Mouse (Mus musculus) forebrain, embryonic 16.5 days (tissue): ENCODE measurements around the gene Olfr553. TPM values are rescaled to one million over a fixed set of nuclear protein-coding genes. Genes with fewer than 3 reads are reported as not detected.
"Not testable (repeated sequence)": the region's sequence is repeated elsewhere in the genome, so short reads cannot be mapped to it uniquely, and the experiment has no call there.

Experiments used
- ATAC-seq: fragments of 200-750 bp; cut with Nextera tagmentation; 2 replicates; pipeline ENCODE4 v1.8.0; 2017; ENCODE audit warnings: mild to moderate bottlenecking, moderate library complexity
- H3K27ac ChIP-seq: fragments of 300-500 bp; sonication (generic); 2 replicates; pipeline ENCODE4 v1.5.1; 2014; ENCODE audit warnings: low read length, control low read depth
- H3K27me3 ChIP-seq: fragments of 300-500 bp; sonication (generic); replicated peaks from 2 replicates; pipeline ENCODE4 v1.6.1; 2014; ENCODE audit warnings: low read length; ENCODE audit not compliant: control insufficient read depth, insufficient read depth
- H3K36me3 ChIP-seq: fragments of 300-500 bp; sonication (generic); 2 replicates; pipeline ENCODE4 v1.6.1; 2014; ENCODE audit not compliant: control insufficient read depth, insufficient read depth
- H3K4me1 ChIP-seq: fragments of 300-500 bp; sonication (generic); replicated peaks from 2 replicates; pipeline ENCODE4 v1.6.1; 2014; ENCODE audit warnings: low read length; ENCODE audit not compliant: control insufficient read depth, insufficient read depth
- H3K4me2 ChIP-seq: fragments of 300-500 bp; sonication (generic); 2 replicates; pipeline ENCODE4 v1.6.1; 2014; ENCODE audit warnings: mild to moderate bottlenecking, low read length, control low read depth
- H3K4me3 ChIP-seq: fragments of 300-500 bp; sonication (generic); replicated peaks from 2 replicates; pipeline ENCODE4 v1.5.1; 2014; ENCODE audit warnings: mild to moderate bottlenecking, low read length, control low read depth
- H3K9ac ChIP-seq: fragments of 300-500 bp; sonication (generic); replicated peaks from 2 replicates; pipeline ENCODE4 v1.6.1; 2014; ENCODE audit warnings: low read depth, low read length, control low read depth
- H3K9me3 ChIP-seq: fragments of 300-500 bp; sonication (generic); 2 replicates; pipeline ENCODE4 v1.6.1; 2016; ENCODE audit warnings: low read length; ENCODE audit not compliant: control insufficient read depth
- WGBS: fragments of 180-500 bp; shearing (Covaris S2); extraction: QIAGEN DNeasy Blood & Tissue Kit; methylation state at CpG from one replicate; pipeline ENCODE4 v1.1.7; 2014; 5-methylcytosine and 5-hydroxymethylcytosine counted together
- polyA plus RNA-seq: library from polyadenylated mRNA; unstranded; fragments of >200 nt; fragmentation: Nextera tagmentation; extraction: Ambion mirVana; gene quantifications from 2 replicates; pipeline ENCODE4 v1.2.1, GENCODE M21; 2015

Gene Olfr553
- not detected in 2 replicates for polyA plus RNA-seq

GRCm38 (mm10) chr7:102618118-102618517, at the start of gene Olfr553:
TSS of gene Olfr553 (minus strand) at chr7:102618218.
- Histone ChIP-seq H3K4me1 (no peaks in the 10 kb centered on the region), H3K9me3 (no peaks in the 10 kb centered on the region), H3K27ac (no peak within 1 kb of the TSS), H3K9ac (no peak within 1 kb of the TSS), H3K36me3 (no peaks in the 10 kb centered on the region), H3K27me3 (no peaks in the 10 kb centered on the region), H3K4me2 (no peak within 1 kb of the TSS), H3K4me3 (no peak within 1 kb of the TSS)
- ATAC-seq = no peak

- no peak overlapping the region for H3K4me3 ChIP-seq
- no peak overlapping the region for H3K4me2 ChIP-seq
- H3K36me3 ChIP-seq = no peaks in the 10 kb centered on the region
- H3K27ac ChIP-seq = no peak overlapping the region
- no peaks in the 10 kb centered on the region for H3K4me1 ChIP-seq
- H3K9ac ChIP-seq = no peak overlapping the region
- no peaks in the 10 kb centered on the region for H3K9me3 ChIP-seq
- no peak for ATAC-seq
- H3K27me3 ChIP-seq = no peaks in the 10 kb centered on the region
- 41% methylated on average over 2 of the region's 2 CpGs for WGBS
These were observed 47.4 kb upstream of the Olfr553 start for GRCm38 (mm10) chr7:102665378-102665777.

GRCm38 (mm10) chr7:102664599-102664998, 46.6 kb upstream of the Olfr553 start, which contains the start of gene Olfr556:
TSS of gene Olfr556 (plus strand) at chr7:102664899.
- Histone ChIP-seq H3K9ac (no peak within 1 kb of the TSS), H3K9me3 (no peaks in the 10 kb centered on the region), H3K36me3 (no peaks in the 10 kb centered on the region), H3K4me1 (no peaks in the 10 kb centered on the region), H3K27me3 (no peaks in the 10 kb centered on the region), H3K27ac (no peak within 1 kb of the TSS), H3K4me3 (no peak within 1 kb of the TSS), H3K4me2 (no peak within 1 kb of the TSS)
- ATAC-seq = no peak
- 64% methylated on average over 3 of the region's 3 CpGs for WGBS

GRCm38 (mm10) chr7:102658523-102658922, 40.5 kb upstream of the Olfr553 start, which contains the start of gene Olfr555:
TSS of gene Olfr555 (plus strand) at chr7:102658823.
- Histone ChIP-seq H3K9ac (no peak within 1 kb of the TSS), H3K4me2 (no peak within 1 kb of the TSS), H3K4me3 (no peak within 1 kb of the TSS), H3K4me1 (no peaks in the 10 kb centered on the region), H3K27ac (no peak within 1 kb of the TSS), H3K36me3 (no peaks in the 10 kb centered on the region), H3K27me3 (no peaks in the 10 kb centered on the region), H3K9me3 (no peaks in the 10 kb centered on the region)
- no peak for ATAC-seq
- WGBS = 73% methylated on average over 1 of the region's 1 CpGs

- not testable (repeated sequence) for H3K4me3 ChIP-seq, H3K4me1 ChIP-seq, H3K4me2 ChIP-seq, ATAC-seq, H3K9ac ChIP-seq, H3K36me3 ChIP-seq, H3K9me3 ChIP-seq, H3K27me3 ChIP-seq, H3K27ac ChIP-seq
- 84% methylated on average over 3 of the region's 4 CpGs for WGBS
These were observed 26.9 kb upstream of the Olfr553 start for GRCm38 (mm10) chr7:102644945-102645344.

- no peak within 1 kb of the TSS for H3K4me2 ChIP-seq
- no peaks in the 10 kb centered on the region for H3K27me3 ChIP-seq
- no peak within 1 kb of the TSS for H3K27ac ChIP-seq
- no peaks in the 10 kb centered on the region for H3K9me3 ChIP-seq
- 68% methylated on average over 1 of the region's 1 CpGs for WGBS
- no peaks in the 10 kb centered on the region for H3K36me3 ChIP-seq
- no peaks in the 10 kb centered on the region for H3K4me1 ChIP-seq
- no peak within 1 kb of the TSS for H3K9ac ChIP-seq
- no peak within 1 kb of the TSS for H3K4me3 ChIP-seq
- ATAC-seq = no peak
These were observed 20.1 kb upstream of the Olfr553 start, which contains the start of gene Olfr554 for GRCm38 (mm10) chr7:102638132-102638531. TSS of gene Olfr554 (plus strand) at chr7:102638432.

- Histone ChIP-seq H3K4me2 (no peak overlapping the region), H3K4me3 (no peak overlapping the region), H3K36me3 (no peaks in the 10 kb centered on the region), H3K9ac (no peak overlapping the region), H3K27me3 (no peaks in the 10 kb centered on the region), H3K9me3 (no peaks in the 10 kb centered on the region), H3K27ac (no peak overlapping the region), H3K4me1 (no peaks in the 10 kb centered on the region)
- WGBS = 29% methylated on average over 3 of the region's 3 CpGs
- ATAC-seq = no peak
These were observed 18.6 kb upstream of the Olfr553 start for GRCm38 (mm10) chr7:102636665-102637064.

GRCm38 (mm10) chr7:102620368-102620767, 2.4 kb upstream of the Olfr553 start:
- not testable (repeated sequence) for H3K4me2 ChIP-seq, H3K36me3 ChIP-seq, H3K27me3 ChIP-seq, H3K9ac ChIP-seq, ATAC-seq, H3K9me3 ChIP-seq, H3K27ac ChIP-seq, H3K4me3 ChIP-seq, H3K4me1 ChIP-seq
- 90% methylated on average over 17 of the region's 19 CpGs for WGBS

- Histone ChIP-seq H3K4me2 (no peak overlapping the region), H3K9me3 (no peaks in the 10 kb centered on the region), H3K27me3 (no peaks in the 10 kb centered on the region), H3K4me1 (no peaks in the 10 kb centered on the region), H3K4me3 (no peak overlapping the region), H3K36me3 (no peaks in the 10 kb centered on the region), H3K27ac (no peak overlapping the region), H3K9ac (no peak overlapping the region)
- 59% methylated on average over 5 of the region's 5 CpGs for WGBS
- ATAC-seq = no peak
These were observed 1.6 kb upstream of the Olfr553 start for GRCm38 (mm10) chr7:102619608-102620007.

- Histone ChIP-seq H3K36me3 (no peaks in the 10 kb centered on the region), H3K4me1 (no peaks in the 10 kb centered on the region), H3K9ac (no peak within 1 kb of the TSS), H3K4me3 (no peak within 1 kb of the TSS), H3K9me3 (no peaks in the 10 kb centered on the region), H3K27ac (no peak within 1 kb of the TSS), H3K4me2 (no peak within 1 kb of the TSS), H3K27me3 (no peaks in the 10 kb centered on the region)
- no peak for ATAC-seq
- 83% methylated on average over 1 of the region's 1 CpGs for WGBS
These were observed 20.5 kb downstream of the Olfr553 start, which contains the start of gene Olfr552 for GRCm38 (mm10) chr7:102597378-102598031. TSS of gene Olfr552 (plus strand) at chr7:102597770.
